Mouse (Mus musculus) gastrocnemius, adult 8-10 months (tissue): ENCODE measurements at regions not wholly inside any gene's neighbourhood (a gene's known extent, or its start where the extent isn't known, plus 50 kb on each side); places are given as distances from the start of the nearest gene placed in this dataset.

Experiments
- DNase-seq, 2 experiments: peaks; one replicate each; pipeline ENCODE4 v3.0.0; 2022; ENCODE audit warnings: low spot score in 2 of 2

DNA sequence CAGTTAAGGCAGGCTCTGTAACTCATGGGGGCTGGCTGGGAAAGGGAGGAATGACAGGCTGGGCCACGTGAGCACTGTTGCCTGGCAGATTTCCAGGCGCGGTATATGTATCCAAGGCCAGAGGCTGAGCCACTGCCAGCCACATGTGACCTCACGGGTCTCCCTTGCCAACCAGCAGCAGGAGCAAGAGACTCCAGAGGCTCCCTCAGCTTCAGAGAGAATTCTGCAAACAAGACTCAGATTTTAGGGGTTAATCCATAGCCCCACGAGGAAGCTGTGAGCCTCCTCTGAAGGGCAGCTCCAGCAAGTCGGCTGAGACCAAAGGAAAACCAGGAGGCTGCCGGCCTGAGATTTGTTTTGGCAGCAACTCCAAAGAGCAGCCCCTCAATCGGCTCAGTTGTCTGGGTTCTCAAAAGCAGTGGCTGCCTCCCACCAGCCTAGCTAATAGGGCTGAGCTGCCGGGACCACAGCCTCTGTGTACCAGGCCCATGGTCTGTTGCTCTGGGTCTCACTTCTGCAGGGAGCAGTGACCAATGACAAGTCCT is 264.0 kb upstream of the Cadm1 start:
- peak in 1 of 2 experiments; percentile 7 for DNase-seq

DNA sequence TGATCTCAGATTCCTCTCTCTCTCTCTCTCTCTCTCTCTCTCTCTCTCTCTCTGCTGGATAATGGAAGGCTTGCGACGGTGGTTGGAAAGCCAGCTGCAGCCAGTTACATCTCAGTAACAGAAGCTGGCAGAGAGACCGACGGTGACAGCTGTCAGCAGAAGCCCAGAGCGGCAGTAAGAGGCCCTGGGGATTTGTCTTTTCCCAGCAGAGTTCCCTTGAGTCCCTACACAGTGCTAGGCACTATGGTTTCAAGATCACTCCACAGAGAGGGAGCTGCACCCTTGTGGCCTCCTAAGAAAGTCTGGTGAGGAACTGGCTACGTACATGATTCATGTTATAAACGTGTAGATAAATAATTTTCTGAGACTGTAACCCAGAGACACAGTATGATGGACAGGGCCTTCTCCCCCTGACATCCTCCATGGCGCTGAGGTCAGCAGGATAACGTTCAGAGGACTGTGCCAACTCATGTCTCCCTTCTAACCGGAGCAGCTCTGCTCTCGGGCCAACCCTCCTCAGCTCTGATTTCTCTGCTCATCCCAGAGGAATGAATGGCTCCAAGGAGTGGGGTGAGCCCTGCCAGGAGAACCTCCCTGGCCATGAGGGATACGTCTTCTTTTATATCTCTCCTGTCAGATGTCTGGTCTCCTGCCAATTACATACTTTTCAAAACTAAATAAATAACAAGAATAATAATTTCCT is 253.5 kb upstream of the Cadm1 start:
- DNase-seq: no peak

DNA sequence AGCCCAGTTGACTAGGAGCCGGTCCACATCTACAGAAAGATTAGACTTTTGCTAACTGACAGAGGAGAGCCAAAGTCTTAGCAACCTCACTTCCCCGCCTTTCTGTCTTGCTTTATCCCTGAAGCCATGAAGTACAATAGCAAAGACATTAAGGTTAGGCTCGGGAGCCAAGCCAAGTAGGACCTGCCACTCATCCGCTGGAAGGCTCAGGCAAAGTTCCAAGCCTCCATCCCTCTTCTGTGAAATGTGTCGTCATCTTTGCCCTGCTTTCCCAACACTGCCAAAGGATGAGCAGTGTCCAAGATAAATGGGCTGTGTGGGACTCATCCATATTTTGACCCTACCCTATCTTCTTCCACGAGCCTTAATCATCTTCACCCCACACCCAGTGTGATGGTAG is 250.6 kb upstream of the Cadm1 start:
- DNase-seq: no peak

DNA sequence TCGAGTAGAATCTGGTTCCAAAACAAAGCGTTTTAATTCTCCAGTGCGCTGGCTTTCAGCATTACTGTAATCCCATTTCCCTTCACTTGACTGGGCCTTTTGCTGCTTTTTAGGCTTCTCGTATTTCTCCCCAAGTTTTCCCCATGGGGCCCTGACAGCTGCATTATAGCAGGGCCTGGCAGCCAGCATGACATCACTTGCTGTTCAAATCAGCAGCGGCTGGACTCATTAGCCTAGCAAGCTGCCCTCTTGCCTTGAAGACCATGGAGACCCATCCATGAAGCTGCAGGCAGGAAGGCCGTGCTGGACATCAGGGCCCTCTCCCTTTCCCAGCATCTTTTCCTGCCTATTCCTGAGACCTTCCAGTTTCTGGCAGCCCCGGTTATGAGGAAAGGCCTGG is 249.8 kb upstream of the Cadm1 start:
- no peak for DNase-seq

DNA sequence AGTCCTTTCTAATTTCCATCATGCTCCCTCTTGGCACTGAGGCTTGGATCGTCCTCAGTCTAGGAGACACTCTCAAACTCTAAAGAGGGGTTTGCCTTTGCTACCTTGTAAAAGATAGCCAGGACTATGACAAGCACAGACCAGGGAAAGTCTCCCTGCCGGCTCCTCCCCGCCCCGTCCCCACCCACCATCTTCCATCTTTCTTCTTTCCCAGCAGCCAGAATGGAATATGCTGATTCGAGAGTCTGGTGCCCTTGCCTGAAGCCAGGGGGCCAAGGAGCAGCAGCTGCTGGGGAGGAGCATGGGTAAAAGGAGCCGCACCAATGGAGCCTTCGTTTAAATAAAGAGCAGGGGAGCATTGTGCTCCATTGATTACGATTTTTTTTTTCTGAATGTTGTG is 249.4 kb upstream of the Cadm1 start:
- DNase-seq: no peak

DNA sequence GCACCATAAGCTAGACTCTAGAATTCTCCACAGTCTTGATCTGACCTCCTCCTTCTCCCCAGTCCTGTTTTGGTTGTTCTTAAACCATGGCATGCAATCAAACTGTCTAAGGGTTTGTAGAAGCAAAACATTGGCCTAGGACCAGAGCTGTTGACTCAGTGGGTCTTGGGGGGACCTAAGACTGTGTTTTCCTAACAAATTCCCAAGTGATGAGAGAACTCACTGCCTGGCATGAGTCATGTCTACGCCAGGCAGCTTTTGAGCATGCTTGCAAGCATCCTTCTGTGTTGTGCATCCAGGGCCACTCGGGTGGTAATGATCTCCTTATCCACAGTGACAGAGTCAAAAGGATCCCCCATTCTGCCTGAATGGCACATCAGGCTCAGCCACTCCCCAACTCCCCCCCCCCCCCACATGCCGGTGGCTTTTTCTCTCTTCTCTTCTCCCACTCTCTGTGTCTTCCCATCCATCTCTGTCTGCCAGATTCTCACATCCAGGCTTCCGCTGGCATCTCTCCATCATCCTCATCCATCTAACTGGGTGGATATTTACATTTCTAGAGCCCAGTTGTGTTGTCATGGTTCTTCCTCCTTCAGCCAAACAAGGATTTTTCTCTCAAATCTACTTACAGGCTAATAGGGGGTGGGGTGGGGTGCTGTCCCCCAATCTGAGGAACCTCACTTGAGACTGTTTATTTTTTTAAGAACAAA is 246.1 kb upstream of the Cadm1 start:
- no peak for DNase-seq

DNA sequence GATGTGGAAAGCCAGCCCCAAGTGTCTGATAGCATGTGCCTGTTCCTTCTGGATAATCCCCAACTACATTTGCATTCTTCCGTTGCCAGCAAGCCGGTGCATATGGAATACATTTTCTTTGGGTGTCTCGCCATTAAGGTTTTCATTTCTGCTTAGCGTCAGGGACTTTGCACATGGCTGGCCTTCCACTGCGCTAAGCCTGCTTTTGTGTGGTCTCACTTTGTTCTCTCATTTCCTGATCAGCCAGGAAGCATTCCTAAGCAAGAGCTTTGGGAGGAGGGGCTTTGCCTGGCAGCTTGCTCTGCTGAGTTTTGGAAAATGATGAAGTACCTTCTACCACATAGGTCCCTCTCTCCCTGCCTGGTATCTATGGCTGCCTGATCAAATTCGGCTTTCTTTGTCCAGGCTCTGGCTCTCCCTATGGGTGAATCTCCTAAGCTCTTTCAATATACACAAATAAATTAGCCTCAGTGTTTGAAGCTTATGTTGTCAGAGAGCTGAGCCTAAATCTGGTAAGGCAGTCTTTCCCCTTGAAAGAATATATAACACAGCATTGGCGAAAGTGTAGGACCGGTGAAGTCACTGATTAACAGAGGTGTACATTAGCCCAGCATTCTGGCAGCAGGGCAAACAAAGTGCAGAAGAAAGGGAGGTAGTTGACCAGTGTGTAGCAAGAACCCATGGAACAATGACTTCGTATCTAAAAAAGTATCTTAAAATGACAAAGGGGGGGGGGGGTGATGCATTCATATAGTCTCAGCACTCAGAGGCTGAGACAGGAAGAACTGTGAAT is 242.8 kb upstream of the Cadm1 start:
- no peak for DNase-seq

DNA sequence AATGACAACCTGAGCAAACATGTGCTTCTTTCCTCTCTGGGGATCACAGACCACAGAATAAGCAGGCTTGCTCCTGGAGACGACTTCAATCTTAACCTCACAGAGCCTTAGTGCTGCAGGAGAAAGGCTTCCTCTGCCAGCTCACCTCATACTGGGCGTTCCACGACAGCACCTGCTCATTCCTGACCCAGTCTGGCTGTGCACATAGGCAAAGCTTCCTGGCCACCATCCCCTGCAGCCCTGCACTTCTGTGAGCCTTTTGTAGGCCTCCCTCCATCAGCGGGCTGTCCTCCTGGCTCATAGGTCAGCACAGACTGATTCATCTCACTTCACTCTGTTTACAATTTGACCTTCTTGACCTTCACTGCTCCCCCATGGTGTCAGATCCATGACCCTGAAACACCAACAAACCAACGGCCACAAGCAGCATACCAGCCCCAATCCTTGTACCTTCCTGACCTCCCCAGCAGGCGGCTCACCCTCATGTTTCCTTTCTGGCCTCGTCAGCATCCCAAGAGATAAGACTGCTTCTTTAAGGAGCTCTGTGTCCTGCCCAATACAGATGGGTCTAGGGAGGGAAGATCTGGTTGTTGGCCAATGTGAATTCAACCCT is 241.3 kb upstream of the Cadm1 start:
- no peak for DNase-seq

DNA sequence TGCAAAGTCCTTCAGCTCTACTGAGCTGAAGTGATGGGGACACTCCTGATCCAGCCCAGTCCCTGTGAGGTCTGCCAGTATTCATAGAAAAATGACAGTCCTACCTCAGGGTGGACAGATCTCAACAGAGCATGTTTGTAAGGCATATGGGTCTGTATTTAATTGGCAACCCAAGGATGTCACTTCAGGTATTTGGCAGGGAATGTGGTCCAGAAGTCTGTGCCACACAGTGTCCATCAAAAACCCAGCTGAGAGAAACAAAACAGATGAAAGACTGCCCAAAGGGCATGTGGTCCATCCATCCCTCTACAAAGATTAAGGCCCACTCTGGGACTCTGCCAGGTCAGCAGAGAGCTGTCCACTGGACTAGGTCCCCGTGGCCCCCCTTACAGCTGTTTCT is 229.3 kb upstream of the Cadm1 start:
- DNase-seq: no peak

DNA sequence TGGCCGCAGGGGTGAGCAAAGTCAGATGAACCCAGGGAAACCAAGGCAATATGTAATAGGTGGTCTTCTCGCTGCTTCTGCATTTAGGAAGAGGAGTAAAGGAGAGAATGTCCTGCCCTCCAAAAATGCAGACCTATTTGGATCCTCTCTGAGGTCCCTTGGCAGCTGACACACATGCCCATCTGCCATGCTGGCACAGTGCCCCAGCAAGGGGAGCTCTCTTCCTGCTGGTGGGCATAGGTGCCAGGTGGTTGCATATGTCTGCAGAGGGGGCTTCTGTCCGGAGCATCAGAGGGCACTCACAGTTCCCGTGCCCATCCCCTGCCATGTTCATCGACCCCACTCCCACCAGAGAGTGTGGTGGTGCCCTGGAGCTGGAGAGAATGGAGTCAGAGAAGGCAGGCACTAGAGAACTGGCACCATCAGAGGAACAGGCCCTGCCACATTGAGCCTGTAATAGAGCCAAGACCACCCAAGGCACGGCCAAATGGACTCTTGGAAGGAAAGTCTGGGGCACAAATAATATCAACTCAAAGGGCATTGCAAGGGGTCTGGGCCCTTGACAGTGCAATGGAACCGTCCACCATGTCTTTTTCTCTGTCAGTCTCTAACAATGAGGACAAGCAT is 222.7 kb upstream of the Cadm1 start:
- no peak for DNase-seq

DNA sequence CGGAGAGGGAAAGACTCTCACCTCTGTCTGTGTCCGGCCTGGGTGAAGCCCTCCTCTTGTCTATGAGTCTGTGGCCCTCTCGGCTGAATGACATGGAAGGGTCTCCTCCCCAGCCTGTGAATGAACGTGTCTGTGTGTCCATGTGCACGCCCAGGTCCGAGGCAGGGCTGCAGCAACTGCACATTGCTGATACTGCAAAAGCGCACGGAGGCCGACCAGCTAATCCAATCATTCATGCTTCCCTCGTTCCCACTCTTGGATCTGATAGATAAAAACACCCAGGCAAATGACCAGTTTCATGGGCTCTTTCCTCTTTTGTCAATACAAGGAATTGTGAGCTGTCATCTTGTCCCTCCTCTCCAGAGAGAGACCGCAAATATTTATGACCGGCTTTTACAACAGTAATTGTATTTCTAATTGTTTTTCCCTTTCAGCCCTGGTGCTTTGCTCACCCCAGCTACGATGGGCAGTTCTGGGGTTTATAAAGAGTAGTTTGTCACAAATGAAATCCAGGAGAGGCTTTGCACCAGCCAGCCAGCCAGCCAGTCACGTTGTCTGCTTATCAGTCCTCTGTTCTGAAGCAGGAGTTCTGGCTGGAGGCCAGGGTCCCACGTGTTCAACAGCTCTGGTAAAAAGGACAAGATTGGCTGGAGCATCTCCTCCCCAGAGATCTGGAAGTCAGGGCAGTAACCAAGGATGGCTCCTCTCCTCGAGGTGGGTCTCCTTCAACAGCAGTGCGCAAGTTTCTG is 222.0 kb upstream of the Cadm1 start:
- DNase-seq: no peak

DNA sequence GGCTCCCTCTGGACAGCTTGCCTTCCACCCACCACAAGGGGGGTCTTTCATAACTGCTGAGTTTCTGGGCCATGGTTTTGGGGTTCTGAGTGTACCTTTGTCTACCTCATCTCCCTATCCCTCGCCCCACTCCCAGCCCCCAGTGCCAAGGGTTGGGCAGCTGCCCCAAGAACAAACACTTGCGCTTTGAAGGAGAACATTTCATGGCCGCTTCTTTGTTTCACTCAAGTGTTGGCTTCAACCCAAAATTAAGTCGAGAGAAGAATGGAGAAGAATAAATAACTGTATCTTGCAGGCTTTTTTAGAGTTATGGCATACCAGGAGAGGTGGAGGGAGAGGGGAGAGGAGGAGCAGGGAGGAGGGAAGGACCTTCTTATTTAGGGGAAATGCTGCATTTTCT is 216.5 kb upstream of the Cadm1 start:
- DNase-seq: no peak

DNA sequence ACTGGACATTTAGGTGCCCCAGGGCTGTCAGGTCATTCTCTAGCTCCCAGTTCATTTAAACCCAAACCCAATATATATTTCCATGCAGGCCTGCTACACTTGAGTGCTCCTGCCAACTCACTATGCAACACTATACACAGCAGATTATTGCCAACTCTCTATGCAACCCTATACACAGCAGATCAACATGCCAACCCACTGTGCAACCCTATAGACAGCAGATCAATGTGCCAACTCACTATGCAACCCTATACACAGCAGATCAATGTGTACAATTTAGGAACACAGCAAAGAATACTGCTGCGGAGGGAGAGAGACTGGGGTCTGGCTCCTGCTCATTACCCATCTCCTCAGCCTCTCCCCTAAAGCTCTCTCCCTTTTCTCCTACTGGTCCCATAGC is 215.7 kb upstream of the Cadm1 start:
- DNase-seq: no peak

DNA sequence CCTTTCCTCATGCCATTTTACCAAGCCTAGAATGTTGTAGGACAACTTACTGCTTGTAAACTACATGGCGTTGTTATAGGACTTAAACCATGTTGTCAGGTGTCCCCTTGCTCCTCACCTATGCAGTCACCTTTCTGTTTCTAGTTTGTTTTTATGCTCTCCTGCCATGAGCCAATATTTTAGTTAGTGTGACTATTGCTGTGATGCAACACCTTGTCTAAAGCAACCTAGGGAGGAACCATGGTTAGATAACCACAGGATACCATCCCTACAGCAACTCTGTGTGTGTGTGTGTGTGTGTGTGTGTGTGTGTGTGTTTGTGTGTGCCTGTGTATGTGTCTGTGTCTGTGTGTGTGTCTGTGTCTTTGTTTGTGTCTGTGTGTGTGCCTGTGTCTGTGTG is 209.6 kb upstream of the Cadm1 start:
- no peak for DNase-seq

DNA sequence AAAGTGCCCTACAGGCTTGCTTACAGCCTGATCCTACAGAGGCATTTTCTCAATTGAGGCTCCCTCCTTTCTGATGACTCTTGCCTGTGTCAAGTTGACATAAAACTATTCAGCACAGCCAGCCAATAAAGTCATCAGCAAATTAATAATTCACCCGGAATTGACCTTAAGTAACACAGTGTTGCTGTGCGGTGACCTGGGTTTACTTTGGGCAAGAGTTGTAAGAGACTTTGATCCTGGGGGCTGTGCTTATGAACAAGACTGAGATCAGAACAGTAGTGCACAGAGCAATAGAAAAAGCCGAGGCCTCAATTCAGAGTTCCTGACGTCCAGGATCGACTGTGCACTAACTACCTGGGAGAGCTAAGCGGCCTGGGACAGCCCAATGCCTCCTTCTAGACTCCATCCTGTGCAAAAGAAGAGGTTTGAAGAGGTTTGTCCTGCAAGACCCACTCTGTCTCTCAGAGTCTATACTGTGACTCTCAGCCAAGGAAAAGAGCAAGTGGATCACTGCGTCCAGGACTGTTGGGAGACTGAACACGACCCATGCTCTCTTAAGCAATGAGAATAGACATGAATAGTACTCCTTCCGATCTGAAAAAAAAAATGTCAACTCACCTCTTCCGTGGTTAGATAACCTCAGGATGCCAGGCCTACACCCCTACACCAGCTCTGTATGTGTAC is 208.7 kb upstream of the Cadm1 start:
- no peak for DNase-seq

DNA sequence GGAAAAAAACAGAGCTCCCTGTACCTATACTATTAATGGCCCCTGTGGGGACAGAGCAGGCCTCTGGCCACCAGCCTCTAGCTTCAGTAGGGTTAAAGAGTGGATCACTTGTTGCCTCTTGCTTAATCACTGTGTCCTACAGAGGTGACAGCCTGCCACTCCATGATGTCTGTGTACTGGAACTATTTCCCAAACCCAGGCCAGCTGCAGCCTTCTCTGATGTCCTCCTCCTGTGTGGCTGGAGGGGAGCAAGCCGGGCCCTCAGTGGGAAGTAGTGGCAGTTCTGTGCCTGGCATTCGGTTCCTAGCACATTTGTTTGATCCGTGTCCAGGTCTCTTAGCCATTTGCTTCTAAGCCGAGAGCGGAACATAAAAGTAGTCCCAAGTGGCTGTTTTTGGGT is 207.7 kb upstream of the Cadm1 start:
- no peak for DNase-seq

DNA sequence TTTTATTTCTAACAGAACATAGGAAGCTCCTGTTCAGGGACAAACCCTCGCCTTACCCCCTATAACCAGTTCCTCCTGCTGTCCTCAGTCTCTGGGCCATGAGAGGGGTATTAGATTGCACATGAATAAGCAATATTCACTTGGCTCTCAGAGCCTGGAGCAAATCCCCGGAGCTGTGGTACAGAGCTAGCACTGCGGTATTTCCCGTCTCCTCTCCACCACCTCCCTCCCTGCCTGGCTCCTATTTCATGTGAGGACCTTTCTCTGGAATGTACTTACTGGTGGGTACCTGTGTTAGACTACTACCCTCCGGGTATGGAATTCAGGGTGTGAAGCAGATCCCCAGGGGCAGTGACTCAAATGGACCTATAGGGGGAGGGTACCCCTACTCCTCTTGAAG is 206.9 kb upstream of the Cadm1 start:
- no peak for DNase-seq

DNA sequence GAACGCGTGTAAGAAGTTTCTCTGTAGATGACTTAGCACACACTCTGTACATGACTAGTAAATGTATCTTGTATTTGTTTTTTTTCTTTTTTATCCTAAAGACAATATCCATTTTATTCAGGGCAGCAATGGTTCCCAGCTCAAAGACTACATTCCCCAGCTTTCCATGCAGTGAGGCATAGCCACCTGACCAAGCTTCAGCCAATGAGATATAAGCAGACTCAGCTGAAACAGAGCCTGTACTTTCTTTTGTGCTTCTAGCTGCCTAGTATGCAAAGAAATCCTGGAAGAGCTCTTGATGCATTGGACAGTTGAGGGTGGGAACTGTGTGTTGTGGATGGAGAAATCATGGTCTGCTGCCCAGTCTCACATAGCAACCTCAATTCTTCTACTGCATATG is 202.4 kb upstream of the Cadm1 start:
- no peak for DNase-seq

DNA sequence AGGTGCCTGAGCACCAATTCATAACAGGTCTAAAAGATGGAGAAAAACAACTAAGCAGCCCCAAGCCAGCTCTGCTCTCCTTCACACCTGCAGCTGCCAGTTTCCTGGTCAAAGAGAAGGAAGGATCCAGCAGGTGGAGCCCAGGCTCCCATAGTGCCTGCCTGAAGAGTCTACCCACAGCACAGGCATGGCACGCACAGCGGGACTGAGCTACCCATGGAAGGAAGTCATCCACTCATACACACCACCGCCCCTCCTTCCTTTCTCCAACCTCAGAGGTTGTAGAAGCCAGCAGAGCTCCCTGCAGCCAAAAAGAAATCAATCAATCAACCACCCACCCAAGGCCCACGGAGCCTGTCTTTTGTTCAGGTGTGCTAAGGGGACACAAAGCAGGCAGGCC is 197.0 kb upstream of the Cadm1 start:
- DNase-seq: no peak

DNA sequence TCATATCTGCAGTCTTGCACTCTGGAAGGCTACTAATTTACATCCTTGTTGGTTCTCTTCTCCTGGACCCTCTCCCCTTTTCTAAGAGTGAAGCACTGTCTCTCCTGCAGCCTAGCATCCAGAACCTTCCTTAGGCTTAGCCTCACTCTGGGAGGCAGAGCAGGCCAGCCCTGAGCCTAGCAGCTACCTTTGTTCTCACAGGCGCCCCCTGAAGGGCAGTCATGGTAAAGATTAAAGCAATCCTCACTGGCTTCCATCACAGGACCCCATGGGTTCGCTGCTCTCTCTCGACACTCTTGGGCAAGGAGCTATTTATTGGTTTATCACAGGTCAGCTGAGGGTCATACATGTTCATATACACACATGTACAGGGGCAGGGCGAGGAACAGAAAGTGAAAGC is 191.8 kb upstream of the Cadm1 start:
- no peak for DNase-seq
